Mouse (Mus musculus) urinary bladder, postnatal 14 days (tissue): Measurements from ENCODE around the gene Hlcs.
A peak's percentile ranks its signal among the peaks of the same experiment; 100 is the strongest.

Experiments
- DNase-seq: peaks from one replicate; pipeline ENCODE4 v3.0.0; 2021; ENCODE audit warnings: low spot score

Hlcs gene

GRCm38 (mm10) chr16:94162000-94162399 is 151.4 kb downstream of the Hlcs start:
- no peak for DNase-seq

GRCm38 (mm10) chr16:94157819-94158218 is 155.6 kb downstream of the Hlcs start:
- DNase-seq: no peak

GRCm38 (mm10) chr16:94155041-94155653 is 158.2 kb downstream of the Hlcs start:
- DNase-seq: no peak

GRCm38 (mm10) chr16:94150125-94151103 is 163.0 kb downstream of the Hlcs start:
- DNase-seq: no peak

- DNase-seq: no peak
Measured at GRCm38 (mm10) chr16:94148139-94148538, 165.2 kb downstream of the Hlcs start.

- DNase-seq: no peak
Measured at GRCm38 (mm10) chr16:94143325-94143724, 170.0 kb downstream of the Hlcs start.

- DNase-seq: no peak
Measured at GRCm38 (mm10) chr16:94140746-94141145, 172.6 kb downstream of the Hlcs start.

- DNase-seq: no peak
Measured at GRCm38 (mm10) chr16:94134218-94134617, 179.2 kb downstream of the Hlcs start.

- DNase-seq: no peak
Measured at GRCm38 (mm10) chr16:94128236-94128835, 185.0 kb downstream of the Hlcs start.

GRCm38 (mm10) chr16:94126200-94126599 is 187.2 kb downstream of the Hlcs start:
- DNase-seq: no peak

- no peak for DNase-seq
Measured at GRCm38 (mm10) chr16:94125172-94125981, 188.0 kb downstream of the Hlcs start.

- DNase-seq: peak; percentile 24
Measured at GRCm38 (mm10) chr16:94123247-94123646, 190.1 kb downstream of the Hlcs start.

- DNase-seq: no peak
Measured at GRCm38 (mm10) chr16:94122347-94122746, 191.0 kb downstream of the Hlcs start.

GRCm38 (mm10) chr16:94118394-94118793 is 195.0 kb downstream of the Hlcs start:
- DNase-seq: no peak

GRCm38 (mm10) chr16:94117333-94117732 is 196.0 kb downstream of the Hlcs start:
- DNase-seq: no peak

GRCm38 (mm10) chr16:94114693-94115092 is 198.7 kb downstream of the Hlcs start:
- DNase-seq: no peak

- no peak for DNase-seq
Measured at GRCm38 (mm10) chr16:94113160-94113559, 200.2 kb downstream of the Hlcs start.

- DNase-seq: no peak
Measured at GRCm38 (mm10) chr16:94097724-94098455, 215.5 kb downstream of the Hlcs start.

- DNase-seq: no peak
Measured at GRCm38 (mm10) chr16:94096479-94096878, 216.9 kb downstream of the Hlcs start.

GRCm38 (mm10) chr16:94095109-94095822 is 218.1 kb downstream of the Hlcs start:
- no peak for DNase-seq
